ENCODE assay signal across 8 mouse cellular contexts in genomic region chr2:76929718-76930117, GRCm38 (mm10). TPM values are rescaled to one million over a fixed set of nuclear protein-coding genes. Genes with fewer than 3 reads are reported as not detected.
DNase-seq lines count a peak whose midpoint lies in the region; ATAC-seq and TF ChIP-seq lines count a peak whose summit lies in the region.

No protein-coding gene starts in this region.

- H3K4me3 ChIP-seq in hindbrain, embryonic 11.5 days (ENCODE audit: low read depth, low read length): no peak overlapping the region
- H3K4me3 ChIP-seq in hindbrain, embryonic 12.5 days: no peak overlapping the region
- no peak overlapping the region for H3K4me3 ChIP-seq in hindbrain, postnatal 0 days (ENCODE audit: low read length)
- H3K4me3 ChIP-seq in midbrain, embryonic 14.5 days (replicated peaks; ENCODE audit: low read depth, low read length): no peak overlapping the region

- no peaks in the 10 kb centered on the region for H3K4me1 ChIP-seq in hindbrain, embryonic 11.5 days (replicated peaks; ENCODE audit: control insufficient read depth, insufficient read depth, low read length)
- no peaks in the 10 kb centered on the region for H3K4me1 ChIP-seq in hindbrain, embryonic 12.5 days
- no peaks in the 10 kb centered on the region for H3K4me1 ChIP-seq in hindbrain, postnatal 0 days (ENCODE audit: insufficient read depth, low read length)
- no peaks in the 10 kb centered on the region for H3K4me1 ChIP-seq in midbrain, embryonic 14.5 days (ENCODE audit: control insufficient read depth, insufficient read depth, low read length)

- H3K27ac ChIP-seq in hindbrain, embryonic 11.5 days (ENCODE audit: low read depth, low read length): no peak overlapping the region
- H3K27ac ChIP-seq in hindbrain, embryonic 12.5 days: no peak overlapping the region
- no peak overlapping the region for H3K27ac ChIP-seq in hindbrain, postnatal 0 days
- no peak overlapping the region for H3K27ac ChIP-seq in midbrain, embryonic 14.5 days (replicated peaks; ENCODE audit: low read depth, low read length)

- no peaks in the 10 kb centered on the region for H3K36me3 ChIP-seq in hindbrain, embryonic 11.5 days (ENCODE audit: control insufficient read depth, insufficient read depth, low read length)
- no peaks in the 10 kb centered on the region for H3K36me3 ChIP-seq in hindbrain, embryonic 12.5 days
- no peaks in the 10 kb centered on the region for H3K36me3 ChIP-seq in hindbrain, postnatal 0 days (ENCODE audit: insufficient read depth, low read length)
- H3K36me3 ChIP-seq in midbrain, embryonic 14.5 days (ENCODE audit: control insufficient read depth, insufficient read depth, low read length): no peaks in the 10 kb centered on the region

- DNase-seq in hindbrain, embryonic 11.5 days (ENCODE audit: low spot score): peak; percentile 78
- DNase-seq in adipocyte (ENCODE audit: low spot score): peak; percentile 73
- DNase-seq in embryo, embryonic 10.5 days (ENCODE audit: low spot score): peak; percentile 86
- peak; percentile 87 for DNase-seq in hindbrain, postnatal 0 days (ENCODE audit: low spot score)
- DNase-seq in left cerebral cortex, adult 18-20 months (ENCODE audit: low spot score in 2 of 2): peak; percentile 67 to 82
- peak; percentile 90 for DNase-seq in midbrain, embryonic 14.5 days
- no peak for DNase-seq in natural killer cell, adult 2 months (ENCODE audit: low spot score in 2 of 2)

- no peak overlapping the region for H3K9ac ChIP-seq in hindbrain, embryonic 11.5 days (ENCODE audit: low read depth, low read length)
- H3K9ac ChIP-seq in hindbrain, embryonic 12.5 days: no peak overlapping the region
- no peak overlapping the region for H3K9ac ChIP-seq in hindbrain, postnatal 0 days (replicated peaks; ENCODE audit: low read length)
- H3K9ac ChIP-seq in midbrain, embryonic 14.5 days (replicated peaks; ENCODE audit: low read length): no peak overlapping the region

- no peak overlapping the region for H3K4me2 ChIP-seq in hindbrain, embryonic 11.5 days (replicated peaks; ENCODE audit: low read depth, low read length)
- H3K4me2 ChIP-seq in hindbrain, embryonic 12.5 days (replicated peaks): no peak overlapping the region
- H3K4me2 ChIP-seq in hindbrain, postnatal 0 days (ENCODE audit: low read depth, low read length): no peak overlapping the region
- H3K4me2 ChIP-seq in midbrain, embryonic 14.5 days (ENCODE audit: low read length): no peak overlapping the region

- 2% methylated on average over 2 of the region's 2 CpGs for WGBS in hindbrain, embryonic 11.5 days
- WGBS in hindbrain, embryonic 12.5 days: 1% methylated on average over 2 of the region's 2 CpGs
- WGBS in hindbrain, postnatal 0 days: 2% methylated on average over 2 of the region's 2 CpGs
- 2% methylated on average over 2 of the region's 2 CpGs for WGBS in midbrain, embryonic 14.5 days

- no peaks in the 10 kb centered on the region for H3K9me3 ChIP-seq in hindbrain, embryonic 11.5 days (ENCODE audit: control insufficient read depth, low read length)
- H3K9me3 ChIP-seq in hindbrain, embryonic 12.5 days (replicated peaks): no peaks in the 10 kb centered on the region
- no peaks in the 10 kb centered on the region for H3K9me3 ChIP-seq in hindbrain, postnatal 0 days (ENCODE audit: low read length)
- no peaks in the 10 kb centered on the region for H3K9me3 ChIP-seq in midbrain, embryonic 14.5 days (ENCODE audit: control insufficient read depth, low read length)

- TF ChIP-seq CTCF in hindbrain, postnatal 0 days (IDR thresholded peaks at IDR 0.05; ENCODE audit: low read depth): peak; percentile 93

- H3K27me3 ChIP-seq in hindbrain, embryonic 11.5 days (ENCODE audit: control insufficient read depth, insufficient read depth, low read length): no peaks in the 10 kb centered on the region
- H3K27me3 ChIP-seq in hindbrain, embryonic 12.5 days: no peaks in the 10 kb centered on the region
- H3K27me3 ChIP-seq in hindbrain, postnatal 0 days (ENCODE audit: insufficient read depth, low read length): no peaks in the 10 kb centered on the region
- no peaks in the 10 kb centered on the region for H3K27me3 ChIP-seq in midbrain, embryonic 14.5 days (ENCODE audit: control insufficient read depth, insufficient read depth, low read length)

- ATAC-seq in hindbrain, embryonic 11.5 days (ENCODE audit: low FRiP score): no peak
- ATAC-seq in hindbrain, embryonic 12.5 days (ENCODE audit: low FRiP score): no peak
- peak; percentile 44; the same call in 1 of the 2 replicates for ATAC-seq in hindbrain, postnatal 0 days
- ATAC-seq in midbrain, embryonic 14.5 days (ENCODE audit: low FRiP score, low TSS enrichment): no peak

RNA-seq across cellular contexts. Expression of gene Ttn, which starts 52.6 kb away (rescaled TPM):
- 3.0 and 3.1 TPM in 2 replicates for polyA plus RNA-seq in hindbrain, embryonic 11.5 days (2014; fragmentation: Nextera tagmentation; extraction: Ambion mirVana)
- polyA plus RNA-seq in hindbrain, embryonic 12.5 days (2016; fragmentation: Nextera tagmentation; extraction: Ambion mirVana): 2.5 and 19.0 TPM in 2 replicates
- total RNA-seq in hindbrain, postnatal 0 days (2014; rRNA removed): 0.58 and 11.1 TPM in 2 replicates
- 0.64 and 0.73 TPM in 2 replicates for polyA plus RNA-seq in hindbrain, postnatal 0 days (2015; fragmentation: Nextera tagmentation; extraction: Ambion mirVana)
- total RNA-seq in left cerebral cortex, adult 18-20 months (2021): under 1 TPM; 0.40 to 0.53 TPM
- 0.47 and 0.91 TPM in 2 replicates for polyA plus RNA-seq in midbrain, embryonic 14.5 days (2014; fragmentation: Nextera tagmentation; extraction: Ambion mirVana)

Comparison
In these comparisons a context has a peak if more than half of its experiments do, and no peak if none do; other contexts are left out.
1. DNase-seq: peak in hindbrain, embryonic 11.5 days (single experiment), adipocyte (single experiment), embryo, embryonic 10.5 days (single experiment), hindbrain, postnatal 0 days (single experiment), left cerebral cortex, adult 18-20 months (2 of 2) and midbrain, embryonic 14.5 days (single experiment); none in natural killer cell, adult 2 months (0 of 2).